Mouse (Mus musculus): ENCODE results near the gene Gpt2.

- TF ChIP-seq CTCF (IDR thresholded peaks at IDR 0.05; ENCODE audit: low read depth, low read length) (no peak), POLR2AphosphoS5 (IDR thresholded peaks at IDR 0.05; ENCODE audit: insufficient replicate concordance, low read depth, low read length) (no peak), GATA1 (IDR thresholded peaks at IDR 0.05; ENCODE audit: borderline replicate concordance, low read length) (no peak)
These were observed 3.7 kb downstream of the Gpt2 start for GRCm38 (mm10) chr8:85496125-85496524.
